Mouse (Mus musculus) CD4-positive naive resting alpha-beta T cell, adult 76 days (primary cell): ENCODE results near the gene Gnat3. TPM values are rescaled to one million over a fixed set of nuclear protein-coding genes. Genes with fewer than 3 reads are reported as not detected.

Experiments used
- total RNA-seq: library from RNA; stranded (reverse); gene quantifications from one replicate; pipeline ENCODE4 v1.2.4, GENCODE M21; 2023

Gnat3 gene
- not detected for total RNA-seq

DNA sequence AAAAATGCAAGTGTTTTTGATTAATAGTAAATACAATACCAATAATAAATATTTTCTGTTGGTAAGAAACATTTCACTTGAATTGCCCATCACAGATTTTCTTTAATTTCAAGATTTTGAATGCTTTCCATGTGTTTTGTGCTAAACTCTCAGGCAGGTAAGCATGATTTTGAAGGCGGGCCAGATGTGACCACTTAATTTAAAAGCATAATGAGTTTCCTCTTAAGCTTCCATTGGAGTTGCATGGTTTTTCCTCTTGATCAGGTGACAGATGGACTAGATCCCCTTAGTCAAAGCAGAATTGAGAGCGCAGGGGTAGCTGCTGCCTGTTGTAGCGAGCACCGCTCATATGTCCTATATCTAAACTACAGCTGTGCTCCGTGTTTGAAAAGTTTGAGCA is at the start of gene Gnat3:
Gnat3 (plus strand) TSS at position 301 of the 400 bp plus-strand sequence.

Other genes with a start within 250 kb of the Gnat3 start
- gene Cd36, start 73.7 kb upstream of the Gnat3 start, total RNA-seq = 8.8 TPM